Mouse (Mus musculus) retina, postnatal 7 days (tissue): ENCODE measurements around the gene Ispd.

Experiments
- DNase-seq: peaks from one replicate; pipeline ENCODE4 v3.0.0-alpha.2; 2012; ENCODE audit warnings: low read depth, low spot score

The Ispd gene

GRCm38 (mm10) chr12:36708810-36709209 lies 327.6 kb downstream of the Ispd start:
- DNase-seq = no peak

GRCm38 (mm10) chr12:36713866-36714662 lies 332.8 kb downstream of the Ispd start:
- DNase-seq = no peak

GRCm38 (mm10) chr12:36717526-36717925 lies 336.3 kb downstream of the Ispd start:
- no peak for DNase-seq

- no peak for DNase-seq
These were observed 337.2 kb downstream of the Ispd start for GRCm38 (mm10) chr12:36718417-36718816.

- DNase-seq = no peak
These were observed 337.8 kb downstream of the Ispd start for GRCm38 (mm10) chr12:36719074-36719473.

- no peak for DNase-seq
These were observed 339.5 kb downstream of the Ispd start for GRCm38 (mm10) chr12:36720779-36721178.

GRCm38 (mm10) chr12:36721223-36721622 lies 340.0 kb downstream of the Ispd start:
- no peak for DNase-seq

- no peak for DNase-seq
These were observed 341.5 kb downstream of the Ispd start for GRCm38 (mm10) chr12:36722754-36723153.

GRCm38 (mm10) chr12:36723302-36723701 lies 342.1 kb downstream of the Ispd start:
- DNase-seq = no peak

- no peak for DNase-seq
These were observed 343.0 kb downstream of the Ispd start for GRCm38 (mm10) chr12:36724297-36724696.

- no peak for DNase-seq
These were observed 344.0 kb downstream of the Ispd start for GRCm38 (mm10) chr12:36725250-36725649.

- no peak for DNase-seq
These were observed 344.8 kb downstream of the Ispd start for GRCm38 (mm10) chr12:36726026-36726425.

GRCm38 (mm10) chr12:36733673-36734371 lies 352.6 kb downstream of the Ispd start:
- no peak for DNase-seq
